Mouse (Mus musculus) cerebellum, postnatal 4 days (tissue): ENCODE data around the gene Ldlrad1.

Experiments used
- DNase-seq, 2 experiments: peaks; one replicate each; pipeline ENCODE4 v3.0.0; 2022; ENCODE audit warnings: low spot score in 2 of 2, mixed read lengths in 1 of 2

The Ldlrad1 gene

DNA sequence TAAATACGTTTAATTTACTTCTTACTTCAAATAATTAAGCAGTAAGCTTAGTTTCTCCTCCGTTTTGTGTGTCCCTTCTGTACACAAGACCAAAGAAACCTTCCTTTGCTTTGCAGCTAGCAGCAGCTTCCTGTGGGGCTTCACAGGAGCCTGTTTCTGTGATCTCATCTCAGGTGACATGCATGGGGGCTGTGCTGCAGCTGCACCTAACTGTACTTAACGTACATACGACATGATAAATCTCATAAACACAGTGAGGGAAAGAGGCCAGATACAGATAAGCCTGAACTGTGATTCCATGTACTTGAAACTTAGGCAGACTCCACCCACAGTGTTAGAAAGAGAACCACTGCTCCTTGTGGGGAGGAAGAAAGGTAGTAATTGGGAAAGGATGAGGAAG is 51.0 kb downstream of the Ldlrad1 start:
- no peak for DNase-seq
